Mouse (Mus musculus) left cerebral cortex, postnatal 14 days (tissue): Measurements from ENCODE around the gene S100pbp. TPM values are rescaled to one million over a fixed set of nuclear protein-coding genes. Genes with fewer than 3 reads are reported as not detected.

Experiments used
- DNase-seq, 2 experiments: peaks; one replicate each; pipeline ENCODE4 v3.0.0; 2021 to 2022; ENCODE audit warnings: low spot score in 2 of 2, mixed read lengths in 1 of 2
- intact Hi-C: fragments of 180-260 bp; cut with DNase I; formaldehyde crosslinking; loops from one replicate; pipeline ENCODE4 v1.15.1; 2025
- long read RNA-seq, 2 experiments: library from polyadenylated mRNA; stranded (forward); transcript quantifications; one replicate each; pipeline ENCODE4 v2.0.0; 2021
- total RNA-seq, 2 experiments: library from RNA; stranded (reverse); gene quantifications; 2 replicates each; pipeline ENCODE4 v1.2.3; 2021

S100pbp gene
- 10 to 100 TPM; 35.3 to 35.5 TPM for total RNA-seq
- long read RNA-seq, experiment 1, partial matches to known transcripts = 1 of 6 reads
- long read RNA-seq, experiment 1, other reads (novel, unspliced or antisense) = 5 of 6 reads
- long read RNA-seq, experiment 2, full-length matches to known transcripts = 1 of 5 reads
- long read RNA-seq, experiment 2, partial matches to known transcripts = 1 of 5 reads
- long read RNA-seq, experiment 2, other reads (novel, unspliced or antisense) = 3 of 5 reads

DNA sequence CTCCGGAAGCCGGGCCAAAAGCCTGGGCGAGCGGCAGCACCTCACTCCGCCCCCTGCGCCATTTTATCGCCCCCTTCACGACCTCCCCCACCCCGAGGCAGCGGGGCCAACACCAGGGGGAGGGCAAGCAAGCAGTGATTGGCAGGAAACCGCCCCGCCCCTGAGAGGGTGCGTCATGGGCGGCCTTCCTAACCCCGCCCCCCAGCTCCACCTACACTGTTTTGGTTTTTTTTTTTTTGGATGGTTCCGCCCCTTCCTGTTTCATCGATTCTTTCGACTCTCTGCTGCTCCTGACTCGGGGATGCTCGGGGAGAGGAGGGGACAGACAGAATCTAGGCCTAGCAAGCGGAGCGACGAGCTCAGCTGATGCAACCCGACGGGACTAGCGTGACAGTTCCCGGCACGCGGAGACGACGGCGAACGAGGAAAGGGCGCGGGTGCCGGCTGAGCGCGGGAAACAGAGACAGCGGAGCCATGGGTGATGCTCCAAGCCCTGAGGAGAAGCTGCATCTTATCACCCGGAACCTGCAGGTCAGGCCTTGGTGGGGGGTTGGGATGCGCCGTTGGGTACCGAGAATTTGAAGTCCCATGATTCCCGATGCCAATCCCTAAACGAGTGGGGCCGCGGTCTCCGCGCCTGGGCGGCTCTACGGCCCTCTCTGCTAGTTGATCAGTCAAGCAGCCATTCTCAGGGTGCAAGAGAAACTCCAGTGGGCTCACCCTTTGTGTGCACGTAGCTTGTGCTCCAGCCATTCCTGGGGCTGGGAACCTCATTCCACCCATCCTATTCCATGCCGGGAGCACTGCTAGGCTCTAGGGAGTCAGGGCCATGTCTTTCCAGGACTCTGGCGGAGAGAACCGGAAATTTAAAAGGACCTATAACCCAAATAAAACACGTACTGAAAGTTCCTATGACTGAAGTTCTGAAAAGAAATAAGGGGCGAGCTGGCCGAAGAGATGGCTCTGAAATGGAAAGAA is at the start of gene S100pbp, which contains the start of gene Yars:
Gene S100pbp (minus strand): TSS at position 186 of the 978 bp plus-strand sequence.
Gene Yars (plus strand): TSS at position 219 of the 978 bp plus-strand sequence.
- intact Hi-C loops = loop anchor here (10.0 kb wide), 1 partner anchor 55 kb away; the partner anchor contains the start of gene Fndc5

DNA sequence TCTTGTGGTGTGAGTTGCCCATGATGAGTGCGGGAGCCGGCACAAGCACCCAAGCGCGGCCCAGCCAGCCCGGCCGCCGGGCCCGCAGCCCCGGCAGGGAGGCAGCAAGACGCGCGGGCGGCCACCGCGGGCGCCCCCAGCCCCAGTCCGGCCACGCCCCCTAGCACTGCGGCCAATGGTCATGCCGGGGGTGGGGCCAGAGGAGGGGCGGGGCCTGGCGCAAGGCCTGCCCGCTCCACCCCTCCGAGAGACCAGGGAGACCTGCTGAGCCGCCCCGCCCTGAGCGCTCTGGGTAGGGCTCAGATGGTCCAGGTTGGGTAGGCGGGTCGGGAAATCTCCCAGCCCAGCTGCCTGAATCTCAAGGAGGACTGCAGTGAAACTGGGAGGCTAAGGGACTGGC is 49.5 kb upstream of the S100pbp start:
- intact Hi-C loops = no loop called here

More for the DNA sequence above, at the start of gene S100pbp, which contains the start of gene Yars:
- DNase-seq = peak; percentile 96 to 98

DNA sequence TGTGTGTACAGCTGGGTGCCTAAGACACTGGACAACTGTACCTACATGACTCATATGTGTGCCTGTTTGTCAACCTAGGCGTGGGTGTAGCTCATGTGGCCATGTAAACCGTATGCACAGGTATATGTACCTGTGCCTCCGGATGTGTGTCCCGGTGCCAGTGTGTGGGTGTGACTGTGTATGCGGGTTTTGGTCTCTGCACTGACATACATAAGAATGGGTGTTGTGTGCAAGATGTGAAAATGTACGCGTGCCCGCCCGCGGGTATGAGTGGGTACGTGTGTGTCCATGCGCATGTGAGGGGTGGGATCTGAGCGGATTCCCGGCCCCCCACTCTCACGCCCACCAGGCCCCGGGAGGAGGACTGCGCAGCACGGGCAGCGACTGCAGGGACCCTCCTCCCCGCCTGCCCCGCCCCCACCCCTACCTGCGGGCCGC is 49.1 kb upstream of the S100pbp start:
- DNase-seq = peak in 1 of 2 experiments; percentile 32
- intact Hi-C loops = no loop called here

More for the DNA sequence above, 49.5 kb upstream of the S100pbp start:
- DNase-seq = peak; percentile 54 to 67

DNA sequence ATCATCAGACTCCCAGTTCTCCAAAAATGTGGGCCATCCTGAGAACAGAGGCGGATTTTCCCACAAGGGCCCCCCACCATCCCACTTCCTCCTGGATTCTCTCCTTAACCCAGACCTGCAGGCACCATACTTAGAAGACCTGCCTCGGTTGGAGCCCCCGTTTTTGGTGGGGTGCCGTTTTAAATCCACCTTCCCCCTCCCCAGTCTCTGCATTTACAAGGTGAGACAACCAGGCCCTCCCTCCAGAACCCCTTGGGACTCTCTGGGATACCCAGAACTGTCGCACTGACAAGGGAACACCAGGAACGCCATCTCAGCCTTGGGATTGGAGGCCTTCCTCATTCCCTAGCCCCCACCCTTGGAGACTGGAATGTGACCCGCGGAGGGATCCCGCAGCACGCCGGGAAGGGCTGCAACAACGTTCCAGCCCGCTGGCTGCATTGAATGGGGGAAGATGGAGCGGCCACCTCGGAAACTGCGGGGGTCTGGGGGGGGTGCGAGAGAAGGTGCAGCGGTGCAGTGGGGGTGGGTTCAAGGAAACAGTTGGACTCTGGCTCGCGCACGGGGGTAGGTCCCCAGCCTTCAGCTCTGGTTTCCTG is 48.4 kb upstream of the S100pbp start:
- intact Hi-C loops = no loop called here
- DNase-seq = no peak

DNA sequence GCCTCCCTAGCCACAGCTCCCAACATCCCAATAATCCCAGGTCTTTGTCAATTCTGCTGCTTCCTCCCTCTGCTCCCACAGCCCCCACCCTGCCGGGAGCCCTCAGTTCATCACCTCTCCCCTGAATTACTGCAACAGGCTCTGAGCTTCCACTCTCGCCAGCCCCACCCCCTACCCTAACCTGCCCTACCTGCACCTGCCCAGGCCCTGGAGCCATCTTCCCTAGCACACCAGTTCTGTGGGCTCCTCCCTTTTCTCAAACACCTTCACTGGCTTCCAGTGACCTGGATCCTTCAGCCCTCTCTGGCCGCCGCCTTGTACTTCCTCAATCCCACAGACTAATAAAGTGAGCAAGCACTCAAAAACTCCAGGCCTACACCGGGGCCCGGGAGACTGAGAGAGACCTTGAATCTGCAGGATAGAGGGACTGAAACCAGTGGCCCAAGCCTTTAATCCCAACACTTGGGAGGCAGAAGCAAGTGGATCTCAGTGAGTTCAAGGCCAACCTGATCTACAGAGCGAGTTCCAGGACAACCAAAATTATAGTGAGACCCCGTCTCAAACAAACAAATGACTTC is 46.8 kb upstream of the S100pbp start:
- intact Hi-C loops = no loop called here
- DNase-seq = no peak

DNA sequence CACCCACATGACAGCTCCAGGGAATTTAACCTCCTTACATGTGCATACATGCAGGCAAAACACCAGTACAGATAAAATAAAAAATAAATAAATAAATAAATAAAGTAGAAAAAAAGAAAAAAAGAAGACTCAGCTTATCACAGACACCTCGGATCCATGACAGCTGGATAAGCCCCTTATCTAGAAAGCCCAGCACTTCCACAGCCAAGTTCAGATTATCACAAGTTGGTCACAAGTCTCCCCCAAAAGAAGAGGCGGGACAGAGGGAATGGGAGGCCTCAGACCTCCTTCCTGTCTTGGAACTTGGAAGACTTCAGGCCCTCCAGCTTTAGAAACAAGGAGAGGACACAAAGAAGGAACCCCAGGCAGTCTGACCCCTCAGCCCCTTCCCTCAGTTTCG is 45.6 kb upstream of the S100pbp start:
- intact Hi-C loops = no loop called here
- no peak for DNase-seq

DNA sequence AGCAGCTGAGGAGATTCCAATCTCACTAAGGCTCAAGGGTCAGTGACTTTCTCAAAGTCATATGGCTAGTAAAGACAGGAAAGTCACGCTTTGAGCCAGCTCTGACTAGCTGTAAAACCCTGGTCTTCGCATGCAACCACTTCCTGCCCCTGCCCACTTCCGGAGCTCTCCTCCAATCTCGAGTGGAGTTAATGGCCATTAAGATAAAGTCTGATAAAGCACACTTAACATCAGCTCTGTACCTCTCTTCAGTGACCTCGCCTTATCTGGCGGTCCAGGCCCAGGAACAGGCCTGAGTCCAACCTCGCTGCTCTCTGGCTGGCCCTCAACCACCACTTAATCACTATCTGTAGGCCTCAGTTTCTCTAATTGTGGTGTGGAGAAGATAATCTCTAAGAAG is 45.0 kb upstream of the S100pbp start:
- intact Hi-C loops = no loop called here
- no peak for DNase-seq

DNA sequence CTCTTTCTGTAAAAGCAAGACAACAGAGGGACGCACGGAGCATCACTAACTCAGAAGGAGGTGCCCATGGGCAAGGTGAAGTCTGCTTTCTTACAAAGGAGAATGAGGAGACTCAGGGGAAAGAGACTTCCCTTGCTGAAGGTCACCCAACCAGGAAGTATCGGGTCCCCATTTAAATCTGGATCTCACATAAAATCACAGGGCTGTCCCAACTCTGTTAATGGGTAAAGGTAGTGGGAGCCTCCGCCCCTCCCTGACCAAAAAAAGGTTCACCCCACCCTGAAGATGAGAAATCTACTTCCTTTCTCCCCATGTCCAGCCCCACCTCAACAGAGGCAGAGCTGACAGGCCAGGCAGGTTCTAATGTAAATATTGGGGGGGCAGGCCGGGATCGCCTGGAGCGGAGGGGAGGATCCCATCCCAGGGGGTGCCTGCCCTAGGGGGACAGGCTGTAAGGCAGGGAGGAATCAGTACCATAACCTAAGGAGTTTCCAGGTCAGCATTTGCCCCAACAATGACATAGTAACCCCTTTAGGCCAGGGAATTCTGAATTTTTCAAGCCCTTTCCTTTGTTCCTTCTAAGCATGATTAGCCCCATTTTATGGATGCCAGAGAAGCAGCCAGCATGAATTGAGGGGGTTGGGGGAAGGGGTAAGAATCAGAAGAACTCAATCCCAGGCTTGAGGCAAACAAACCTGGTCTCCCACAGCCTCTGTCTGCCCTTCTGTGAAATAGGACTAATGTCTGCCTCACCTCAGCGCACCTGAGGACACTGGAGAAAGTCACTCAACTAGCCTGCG is 43.2 kb upstream of the S100pbp start:
- intact Hi-C loops = no loop called here
- no peak for DNase-seq

DNA sequence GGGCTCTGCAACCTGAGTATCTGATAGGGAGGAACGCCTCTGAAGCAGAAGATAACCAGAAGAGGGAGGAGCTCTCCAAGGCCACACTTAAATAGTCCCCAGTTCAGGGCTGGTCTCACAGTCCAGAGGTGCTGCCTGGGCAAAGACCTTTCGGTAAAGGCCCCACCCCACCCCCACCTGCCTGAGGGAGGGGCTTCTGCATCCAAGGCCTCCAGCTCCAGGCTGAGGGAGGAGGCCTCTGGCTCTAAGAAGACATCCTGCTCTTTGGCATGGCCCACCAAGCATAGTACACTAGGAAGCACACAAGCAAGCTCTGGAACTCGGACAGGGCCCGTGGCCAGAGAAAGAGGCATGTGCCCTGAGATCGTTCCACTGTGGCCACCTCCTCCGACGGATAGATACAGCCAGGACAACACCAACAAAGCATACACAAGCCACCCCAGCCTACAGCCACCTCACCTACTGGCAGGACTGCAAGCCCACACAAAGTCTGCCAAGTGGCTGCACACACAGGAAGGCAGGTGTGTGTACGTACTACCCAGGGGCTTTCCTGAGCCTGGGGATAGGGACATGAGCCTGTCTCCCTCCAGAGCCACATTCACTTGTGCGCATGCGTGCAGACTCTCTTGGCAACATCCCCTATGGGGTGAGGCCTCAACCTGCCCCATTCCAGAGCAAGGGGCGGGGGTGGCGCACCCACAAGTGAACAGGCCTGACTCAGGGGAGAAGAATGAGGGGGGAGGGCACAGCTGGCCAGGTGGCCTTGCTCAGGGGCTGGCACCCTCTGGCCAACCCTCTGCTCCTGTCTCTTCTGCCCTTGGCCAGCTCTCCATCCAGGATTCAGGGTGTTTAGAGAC is 42.3 kb upstream of the S100pbp start:
- intact Hi-C loops = no loop called here
- no peak for DNase-seq

DNA sequence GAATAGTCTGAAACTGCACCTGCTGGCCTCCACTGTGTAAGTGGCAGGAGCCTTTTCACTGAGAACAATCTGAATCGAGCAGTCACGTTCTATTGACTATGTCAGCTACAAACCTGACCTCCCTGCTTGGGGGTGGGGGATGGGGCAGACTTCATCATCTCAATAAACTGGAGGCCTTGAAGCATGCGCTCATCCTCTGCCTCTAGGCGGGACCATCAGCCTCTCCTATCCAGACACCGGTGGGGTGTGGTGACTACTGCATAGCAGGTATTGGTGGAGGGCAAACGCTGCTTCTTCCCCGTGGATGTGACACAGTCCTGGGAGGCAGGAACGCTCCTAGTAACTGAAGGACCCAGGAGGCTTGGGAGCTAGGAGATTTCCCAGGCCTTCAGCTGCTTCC is 41.4 kb upstream of the S100pbp start:
- DNase-seq = no peak
- intact Hi-C loops = no loop called here

DNA sequence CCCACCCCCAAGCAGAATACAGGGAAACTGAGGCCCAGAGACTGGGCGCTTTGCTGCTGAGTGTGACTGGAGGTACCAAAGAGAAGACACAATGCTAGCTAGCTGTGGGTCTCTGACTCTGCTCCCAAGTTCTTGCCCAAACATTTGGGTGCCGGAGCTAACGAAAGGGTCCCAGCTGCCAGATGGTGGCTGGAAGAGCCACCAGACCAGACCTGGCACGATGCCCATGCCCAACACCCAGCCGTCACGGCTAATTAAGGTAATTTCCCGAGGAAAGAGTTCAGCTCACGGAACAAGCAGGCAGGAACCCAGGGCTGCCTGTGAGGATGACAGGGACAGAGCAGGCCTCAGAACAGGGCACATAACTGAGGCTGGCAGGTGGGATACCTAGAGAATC is 38.5 kb upstream of the S100pbp start:
- intact Hi-C loops = no loop called here
- DNase-seq = no peak

DNA sequence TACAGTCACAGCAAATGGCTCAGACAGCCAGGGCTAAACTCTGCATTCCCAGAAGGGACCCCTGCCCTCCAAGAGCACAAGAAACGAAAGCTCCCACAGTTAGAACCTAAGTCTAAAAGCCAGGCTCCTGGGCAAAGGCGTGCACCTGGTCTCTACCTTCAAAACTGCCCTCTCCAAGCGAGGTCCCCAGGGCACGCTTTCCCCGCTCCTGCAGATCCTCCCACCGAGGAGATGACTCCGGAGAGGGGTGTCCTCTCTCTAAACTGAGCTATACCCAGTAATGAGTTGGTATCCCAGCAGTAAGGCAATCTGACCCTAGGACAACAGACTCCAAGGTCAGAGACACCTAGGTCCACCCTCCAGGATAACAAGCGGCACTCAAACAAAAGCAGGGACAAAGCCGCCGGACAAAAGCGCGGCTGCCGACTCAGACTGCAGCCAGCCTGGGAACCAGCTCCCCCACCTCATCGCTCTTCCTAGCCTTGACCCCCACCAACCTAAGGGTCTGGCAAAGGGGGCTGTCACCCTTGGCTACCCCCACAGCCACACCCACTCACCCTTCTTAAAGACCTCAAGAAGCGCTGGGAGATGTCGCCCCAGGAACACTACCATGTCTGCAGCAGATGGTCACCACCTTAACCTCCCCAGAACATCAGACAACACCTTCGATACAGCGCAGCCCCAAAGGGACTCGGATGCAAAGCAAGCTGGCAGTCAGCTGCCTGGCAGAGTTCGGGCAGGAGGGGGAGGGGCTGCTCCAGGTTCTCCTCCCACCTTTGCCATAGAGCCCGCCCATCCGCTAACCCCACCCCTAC is 37.9 kb upstream of the S100pbp start:
- DNase-seq = no peak
- intact Hi-C loops = no loop called here

DNA sequence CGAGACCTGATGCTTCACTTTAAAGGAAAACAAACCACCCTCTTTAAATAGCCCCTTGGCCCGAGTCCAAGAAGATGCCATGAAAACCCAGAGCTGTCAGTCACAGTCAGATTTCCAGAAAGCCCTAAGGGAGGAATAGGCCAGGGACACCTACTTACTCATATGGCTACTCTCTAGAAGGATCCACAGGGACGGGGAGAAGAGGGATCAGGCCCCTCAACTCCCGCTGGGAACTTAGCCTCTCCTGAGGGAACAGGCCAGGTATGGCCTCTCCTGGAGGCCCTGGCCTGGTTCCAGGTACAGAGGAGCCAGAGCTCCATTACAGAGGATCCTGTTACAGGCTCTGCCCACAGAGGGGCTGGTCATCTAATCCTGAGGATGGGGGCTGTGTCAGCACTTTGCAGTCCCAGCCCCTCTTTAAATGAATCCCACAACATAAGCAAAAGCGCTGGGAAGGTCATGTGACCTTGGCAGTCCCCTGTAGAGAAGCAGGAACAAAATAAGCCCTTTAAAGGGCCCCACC is 37.0 kb upstream of the S100pbp start:
- DNase-seq = no peak
- intact Hi-C loops = no loop called here

DNA sequence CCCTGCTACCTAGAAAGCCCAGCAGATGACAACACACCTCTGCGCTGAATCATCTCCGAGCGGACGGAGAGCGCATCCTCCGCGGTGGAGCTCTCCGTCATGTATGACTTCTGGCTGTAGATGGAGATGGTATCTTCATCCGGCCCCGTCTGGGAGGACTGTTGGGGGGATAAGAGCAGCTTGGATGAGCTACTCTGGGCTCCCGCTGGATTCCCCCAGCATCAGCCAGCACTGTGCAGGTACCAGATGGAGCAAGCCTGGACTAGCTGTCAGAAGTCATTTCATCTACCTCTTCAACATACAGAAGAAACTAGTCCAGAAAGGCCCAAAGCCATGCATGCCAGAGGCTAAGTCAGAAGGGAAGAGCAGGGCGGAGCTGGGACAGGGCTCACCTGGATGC is 35.8 kb upstream of the S100pbp start:
- no peak for DNase-seq
- intact Hi-C loops = no loop called here

DNA sequence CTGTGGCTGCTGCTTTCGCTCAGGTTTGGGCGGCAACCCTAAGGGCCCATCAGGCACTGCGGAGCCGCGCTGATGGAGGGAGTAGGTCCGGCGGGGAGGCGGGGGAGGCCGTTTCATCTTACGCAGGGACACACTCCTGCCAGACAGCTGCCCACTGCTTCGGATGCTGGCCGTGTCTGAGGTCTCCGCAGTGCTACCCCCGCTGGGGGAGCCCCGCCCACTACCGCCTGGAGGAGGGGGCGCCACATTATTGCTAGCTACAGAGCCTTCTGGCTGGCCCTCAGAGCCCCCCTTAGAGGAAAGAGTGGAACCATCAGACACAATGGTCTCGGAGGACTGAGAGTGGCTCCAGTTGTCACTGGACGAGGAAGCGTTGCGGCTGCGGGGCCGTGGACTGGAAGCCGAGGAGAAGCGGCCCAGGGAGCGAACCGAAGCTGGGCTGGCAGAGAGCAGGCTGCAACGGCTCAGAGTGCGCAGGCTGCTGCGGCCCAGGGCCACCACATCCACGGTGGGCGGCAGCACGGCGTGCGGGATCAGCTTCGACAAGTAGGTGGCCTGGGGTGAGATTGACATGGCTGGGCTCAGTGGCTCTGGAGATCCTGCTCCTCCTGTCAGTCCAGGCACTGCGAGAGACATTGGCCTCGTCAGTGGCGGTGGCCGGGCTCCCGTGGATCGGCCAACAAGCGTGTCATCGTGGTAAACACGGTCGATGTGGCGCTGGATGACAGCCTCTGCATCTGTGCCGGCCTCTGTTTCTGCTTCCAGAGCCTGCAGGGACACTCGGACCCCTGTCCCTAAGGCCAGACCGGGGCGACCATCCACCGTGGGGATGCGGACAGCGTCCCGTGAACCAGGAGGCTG is 34.1 kb upstream of the S100pbp start:
- no peak for DNase-seq
- intact Hi-C loops = loop anchor here (5.0 kb wide), 1 partner anchor 49 kb away; no protein-coding TSS in a partner anchor
